Mouse (Mus musculus): ENCODE measurements around the gene Mbtd1. TPM values are rescaled to one million over a fixed set of nuclear protein-coding genes. Genes with fewer than 3 reads are reported as not detected.

Mbtd1 gene
- polyA plus RNA-seq, 1 experiment, result 20.3 TPM

DNA sequence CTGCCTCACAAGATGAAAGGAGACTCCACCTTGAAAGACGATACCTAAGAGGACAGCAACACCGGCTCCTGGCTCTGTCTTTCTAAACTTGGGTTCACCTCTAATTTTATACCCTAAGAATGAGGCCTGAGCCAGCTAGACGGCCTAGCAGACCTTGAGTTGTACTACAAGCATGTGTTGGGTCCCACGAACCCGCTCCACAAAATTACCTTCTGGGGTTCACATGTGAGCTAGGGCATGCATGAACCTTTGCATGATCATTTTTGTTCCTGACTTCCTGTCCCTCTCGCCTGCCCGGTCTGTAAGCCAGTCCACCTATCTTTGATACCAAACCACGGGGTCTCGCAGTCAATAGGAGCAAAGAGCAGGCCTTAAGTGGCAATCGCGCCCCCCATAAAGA lies 81.7 kb downstream of the Mbtd1 start:
- no peaks in the 10 kb centered on the region; the same call in 1 of the 2 replicates for H3K4me1 ChIP-seq (ENCODE audit: control insufficient read depth, insufficient read depth, low read length)
- WGBS, result 5% methylated on average over 11 of the region's 11 CpGs
- TF ChIP-seq CTCF (IDR thresholded peaks at IDR 0.05; ENCODE audit: control insufficient read depth, insufficient read depth, low read length) (no peak), POLR2A (IDR thresholded peaks at IDR 0.05; ENCODE audit: borderline replicate concordance, control insufficient read depth, low read depth, low read length) (no peak)

DNA sequence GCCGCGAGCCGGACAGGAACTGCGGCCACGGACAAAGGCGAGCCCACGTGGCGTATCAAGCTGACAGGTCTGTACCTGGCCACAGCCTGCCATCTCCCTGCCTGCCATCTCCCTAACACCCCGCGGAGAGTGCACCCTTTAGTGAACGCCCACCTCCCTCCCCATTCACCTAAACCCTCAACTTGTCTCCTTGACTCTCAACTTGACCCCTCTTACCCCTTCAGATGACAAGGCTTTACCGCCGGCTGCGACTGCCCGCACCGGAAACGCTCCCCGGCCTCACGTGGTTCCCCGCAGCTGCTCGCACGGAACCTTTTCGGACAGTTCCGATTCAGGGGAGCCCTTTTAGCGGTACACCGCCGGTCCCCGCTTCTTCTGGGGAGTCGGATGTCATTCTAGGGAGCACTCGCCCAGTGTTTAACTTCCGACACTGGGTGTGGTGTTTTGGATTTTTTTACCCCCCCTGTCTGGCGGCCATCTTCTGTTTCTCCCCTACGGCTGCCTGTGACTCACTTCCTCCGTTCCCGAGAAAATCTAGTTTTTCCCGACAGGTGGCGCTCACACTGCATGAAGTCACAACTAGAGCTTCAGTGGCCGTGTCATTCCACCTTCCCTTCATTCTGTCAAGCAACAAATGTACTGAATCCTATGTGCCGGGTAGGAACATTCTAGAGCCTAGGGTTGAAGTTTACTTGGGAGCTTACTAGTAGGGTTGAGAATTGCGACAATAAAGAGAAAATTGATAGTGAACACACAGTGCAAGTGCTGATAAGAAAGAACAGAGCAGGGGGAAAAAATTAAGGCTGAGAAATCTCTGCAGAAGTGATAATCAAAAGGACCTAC lies 82.6 kb downstream of the Mbtd1 start, which contains the start of the genes Gm20390 and Nme1:
Gm20390 (minus strand) TSS at position 289 of the 843 bp plus-strand sequence.
Nme1 (minus strand) TSS at position 517 of the 843 bp plus-strand sequence.
- Histone ChIP-seq H3K4me1 (ENCODE audit: control insufficient read depth, insufficient read depth, low read length) (no peaks in the 10 kb centered on the region; the same call in 1 of the 2 replicates), H3K27ac (ENCODE audit: control insufficient read depth, insufficient read depth, low read depth, low read length, poor library complexity) (peak within 1 kb of the TSS; percentile 65), H3K4me3 (replicated peaks; ENCODE audit: control insufficient read depth, low read depth, low read length) (peak within 1 kb of the TSS; percentile 95)
- TF ChIP-seq CTCF (IDR thresholded peaks at IDR 0.05; ENCODE audit: control insufficient read depth, insufficient read depth, low read length) (peak; percentile 89), POLR2A (IDR thresholded peaks at IDR 0.05; ENCODE audit: borderline replicate concordance, control insufficient read depth, low read depth, low read length) (peak; percentile 77)
- WGBS, result under 1% methylated on average over 40 of the region's 40 CpGs

More for the DNA sequence above, 81.7 kb downstream of the Mbtd1 start:
- no peak overlapping the region for H3K27ac ChIP-seq (ENCODE audit: control insufficient read depth, insufficient read depth, low read depth, low read length, poor library complexity)
- peak overlapping the region; percentile 95 for H3K4me3 ChIP-seq (replicated peaks; ENCODE audit: control insufficient read depth, low read depth, low read length)

DNA sequence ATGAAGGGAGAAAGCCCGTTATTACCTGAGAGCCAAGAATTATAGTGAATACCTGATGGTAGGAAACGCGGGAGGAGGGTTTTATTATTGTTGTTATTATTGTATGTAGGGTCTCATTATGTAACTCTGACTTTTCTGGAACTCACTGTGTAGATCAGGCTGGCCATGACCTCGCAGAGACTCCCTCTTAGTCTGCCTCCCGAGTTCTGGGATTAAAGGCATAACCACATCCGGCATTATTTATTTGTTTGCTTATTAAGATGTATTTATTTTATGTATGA lies 83.1 kb downstream of the Mbtd1 start:
- no peak overlapping the region for H3K27ac ChIP-seq (ENCODE audit: control insufficient read depth, insufficient read depth, low read depth, low read length, poor library complexity)
- WGBS, result 37% methylated on average over 6 of the region's 6 CpGs
- no peaks in the 10 kb centered on the region; the same call in 1 of the 2 replicates for H3K4me1 ChIP-seq (ENCODE audit: control insufficient read depth, insufficient read depth, low read length)
- TF ChIP-seq POLR2A (IDR thresholded peaks at IDR 0.05; ENCODE audit: borderline replicate concordance, control insufficient read depth, low read depth, low read length), result no peak
- TF ChIP-seq CTCF (IDR thresholded peaks at IDR 0.05; ENCODE audit: control insufficient read depth, insufficient read depth, low read length), result no peak
- no peak overlapping the region for H3K4me3 ChIP-seq (replicated peaks; ENCODE audit: control insufficient read depth, low read depth, low read length)

DNA sequence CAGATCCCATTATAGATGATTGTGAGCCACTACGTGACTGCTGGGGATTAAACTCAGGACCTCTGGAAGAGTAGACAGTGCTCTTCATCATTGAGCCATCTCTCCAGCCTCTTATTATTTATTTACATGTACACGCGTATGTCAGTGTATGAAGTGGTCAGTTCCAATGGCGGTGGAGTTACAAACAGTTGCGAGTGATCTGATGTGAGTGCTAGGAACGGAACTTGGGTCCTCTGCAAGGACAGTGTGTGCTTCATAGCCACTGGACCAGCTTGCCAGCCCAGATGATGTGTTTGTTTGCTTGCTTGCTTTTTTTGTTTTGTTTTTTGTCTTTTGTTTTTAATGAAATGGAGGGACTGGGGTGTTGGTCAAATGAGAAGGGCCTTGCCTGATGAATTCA lies 83.5 kb downstream of the Mbtd1 start:
- TF ChIP-seq POLR2A (IDR thresholded peaks at IDR 0.05; ENCODE audit: borderline replicate concordance, control insufficient read depth, low read depth, low read length), result no peak
- no peak for TF ChIP-seq CTCF (IDR thresholded peaks at IDR 0.05; ENCODE audit: control insufficient read depth, insufficient read depth, low read length)
- Histone ChIP-seq H3K4me1 (ENCODE audit: control insufficient read depth, insufficient read depth, low read length) (no peaks in the 10 kb centered on the region; the same call in 1 of the 2 replicates), H3K4me3 (replicated peaks; ENCODE audit: control insufficient read depth, low read depth, low read length) (no peak overlapping the region), H3K27ac (ENCODE audit: control insufficient read depth, insufficient read depth, low read depth, low read length, poor library complexity) (no peak overlapping the region)
- WGBS, result 88% methylated on average over 6 of the region's 6 CpGs

DNA sequence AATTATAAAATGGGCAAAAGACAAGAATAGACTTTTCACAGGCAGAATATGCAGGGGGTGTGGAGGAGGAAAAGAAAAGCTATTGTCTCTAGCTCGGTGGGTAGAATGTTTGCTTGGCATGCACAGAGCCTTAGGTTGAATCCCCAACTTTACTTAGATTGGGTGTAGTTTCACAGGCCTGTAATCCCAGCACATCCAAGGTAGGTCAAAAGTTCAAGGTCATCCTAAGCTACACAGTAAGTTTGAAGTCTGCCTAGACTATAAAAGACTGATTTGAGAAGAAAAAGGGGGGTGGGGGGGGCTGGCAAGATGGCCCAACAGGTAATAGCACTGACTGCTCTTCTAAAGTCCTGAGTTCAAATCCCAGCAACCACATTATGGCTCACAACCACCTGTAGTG lies 84.1 kb downstream of the Mbtd1 start:
- H3K4me3 ChIP-seq (replicated peaks; ENCODE audit: control insufficient read depth, low read depth, low read length), result no peak overlapping the region
- TF ChIP-seq POLR2A (IDR thresholded peaks at IDR 0.05; ENCODE audit: borderline replicate concordance, control insufficient read depth, low read depth, low read length) (no peak), CTCF (IDR thresholded peaks at IDR 0.05; ENCODE audit: control insufficient read depth, insufficient read depth, low read length) (no peak)
- 87% methylated on average over 1 of the region's 1 CpGs for WGBS
- no peak overlapping the region for H3K27ac ChIP-seq (ENCODE audit: control insufficient read depth, insufficient read depth, low read depth, low read length, poor library complexity)
- H3K4me1 ChIP-seq (ENCODE audit: control insufficient read depth, insufficient read depth, low read length), result no peaks in the 10 kb centered on the region; the same call in 1 of the 2 replicates

DNA sequence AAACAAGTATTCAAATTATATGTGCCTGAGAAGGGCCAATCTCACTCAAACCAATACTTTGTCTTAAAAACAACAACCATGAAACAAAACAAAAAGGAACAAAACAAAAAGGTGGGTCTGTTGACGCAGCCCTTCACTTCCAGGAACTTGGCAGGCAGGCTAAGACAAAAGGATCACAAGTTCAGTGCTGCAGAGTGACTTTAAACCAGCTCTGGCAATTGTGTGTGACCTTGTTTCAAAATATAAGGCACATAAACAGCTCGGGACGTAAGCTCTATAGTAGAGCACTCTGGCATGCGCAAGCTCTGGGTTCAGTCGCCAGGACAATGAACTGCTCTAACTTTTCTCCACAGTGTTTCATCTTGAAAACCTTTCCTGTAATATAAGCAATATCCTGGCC lies 87.3 kb downstream of the Mbtd1 start:
- Histone ChIP-seq H3K4me1 (ENCODE audit: control insufficient read depth, insufficient read depth, low read length) (no peaks in the 10 kb centered on the region; the same call in 1 of the 2 replicates), H3K4me3 (replicated peaks; ENCODE audit: control insufficient read depth, low read depth, low read length) (no peak overlapping the region), H3K27ac (ENCODE audit: control insufficient read depth, insufficient read depth, low read depth, low read length, poor library complexity) (no peak overlapping the region)
- TF ChIP-seq POLR2A (IDR thresholded peaks at IDR 0.05; ENCODE audit: borderline replicate concordance, control insufficient read depth, low read depth, low read length) (no peak), CTCF (IDR thresholded peaks at IDR 0.05; ENCODE audit: control insufficient read depth, insufficient read depth, low read length) (no peak)
- 88% methylated on average over 5 of the region's 5 CpGs for WGBS

DNA sequence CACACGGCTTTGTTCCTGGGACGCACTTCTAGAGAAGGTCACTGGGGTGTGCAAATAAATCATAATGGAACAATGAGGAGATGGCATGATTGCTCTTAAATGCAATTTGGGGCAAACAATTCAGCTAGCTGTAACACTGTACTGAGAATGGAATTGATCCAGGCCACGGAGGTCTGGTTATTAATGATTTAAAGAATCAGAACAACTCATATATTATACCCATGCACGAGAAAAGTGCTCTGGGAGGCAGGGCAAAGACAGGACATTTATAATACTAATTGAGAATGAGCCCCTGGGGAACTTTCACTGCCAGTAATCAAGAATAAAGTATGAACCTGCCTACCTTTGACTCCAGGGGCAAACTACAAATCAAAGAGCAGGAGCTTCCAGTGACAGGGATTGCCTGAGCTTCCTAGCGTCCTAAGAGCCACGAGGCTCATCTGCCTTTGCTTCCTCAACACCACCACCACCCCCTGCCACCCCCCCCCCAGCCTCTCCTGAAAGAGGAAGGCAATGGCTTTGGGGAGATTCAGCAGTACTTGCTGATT lies 93.9 kb downstream of the Mbtd1 start:
- no peaks in the 10 kb centered on the region for H3K4me1 ChIP-seq (ENCODE audit: control insufficient read depth, insufficient read depth, low read length)
- H3K4me3 ChIP-seq (replicated peaks; ENCODE audit: control insufficient read depth, low read depth, low read length), result no peak overlapping the region
- TF ChIP-seq CTCF (IDR thresholded peaks at IDR 0.05; ENCODE audit: control insufficient read depth, insufficient read depth, low read length), result no peak
- 61% methylated on average over 6 of the region's 6 CpGs for WGBS
- H3K27ac ChIP-seq (ENCODE audit: control insufficient read depth, insufficient read depth, low read depth, low read length, poor library complexity), result no peak overlapping the region

DNA sequence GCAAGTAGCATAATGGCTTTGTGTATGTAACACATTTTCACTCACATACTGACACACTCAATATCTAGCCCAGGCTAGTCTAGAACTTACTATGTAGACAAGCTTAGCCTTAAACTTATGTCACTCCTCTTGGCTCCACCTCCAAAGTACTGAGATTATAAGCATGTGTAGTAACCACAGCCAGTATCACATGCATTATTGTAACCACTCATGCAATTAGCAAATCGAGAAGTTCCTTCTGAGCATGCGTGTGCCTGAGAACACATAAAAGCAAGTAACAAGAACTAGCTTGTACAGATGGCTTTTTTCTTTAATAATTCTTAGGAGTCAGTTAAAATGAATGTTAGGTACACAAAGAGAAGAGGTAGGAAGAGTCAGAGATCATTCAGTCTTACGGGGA lies 99.0 kb downstream of the Mbtd1 start:
- WGBS, result 65% methylated on average over 3 of the region's 3 CpGs
- no peaks in the 10 kb centered on the region; the same call in 1 of the 2 replicates for H3K4me1 ChIP-seq (ENCODE audit: control insufficient read depth, insufficient read depth, low read length)
- no peak overlapping the region for H3K27ac ChIP-seq (ENCODE audit: control insufficient read depth, insufficient read depth, low read depth, low read length, poor library complexity)
- TF ChIP-seq CTCF (IDR thresholded peaks at IDR 0.05; ENCODE audit: control insufficient read depth, insufficient read depth, low read length), result no peak
- no peak overlapping the region for H3K4me3 ChIP-seq (replicated peaks; ENCODE audit: control insufficient read depth, low read depth, low read length)
